Mouse (Mus musculus): ENCODE measurements around the gene Ccdc40.
"Not testable (repeated sequence)": the region's sequence is repeated elsewhere in the genome, so short reads cannot be mapped to it uniquely, and the experiment has no call there.

DNA sequence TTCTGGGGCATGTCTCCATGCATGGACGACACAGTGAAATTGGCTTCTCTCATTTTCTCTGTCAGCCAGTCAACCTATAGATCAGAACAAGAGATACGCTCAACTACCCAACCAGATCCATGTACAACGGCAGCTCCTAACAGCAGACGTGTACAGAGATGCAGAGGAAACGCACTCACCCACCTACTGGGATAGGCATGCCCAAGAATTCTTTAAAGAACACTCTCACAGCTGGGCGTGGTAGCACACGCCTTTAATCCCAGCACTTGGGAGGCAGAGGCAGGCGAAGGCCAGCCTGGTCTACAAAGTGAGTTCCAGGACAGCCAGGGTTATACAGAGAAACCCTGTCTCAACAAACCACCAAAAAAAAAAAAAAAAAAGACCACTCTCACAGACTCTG is 64.5 kb downstream of the Ccdc40 start:
- TF ChIP-seq CTCF (IDR thresholded peaks at IDR 0.05; ENCODE audit: extremely low read depth, insufficient read depth, insufficient read length, insufficient replicate concordance); POLR2A (IDR thresholded peaks at IDR 0.05; ENCODE audit: low read depth, low read length): not testable (repeated sequence)
